Mouse (Mus musculus) heart, embryonic 16.5 days (tissue): ENCODE measurements around the gene 2010109A12Rik. TPM values are rescaled to one million over a fixed set of nuclear protein-coding genes. Genes with fewer than 3 reads are reported as not detected.

Experiments used
- ATAC-seq: fragments of 200-750 bp; cut with Nextera tagmentation; replicated peaks from 2 replicates; pipeline ENCODE4 v1.8.0; 2017; ENCODE audit warnings: moderate number of reproducible peaks; ENCODE audit not compliant: insufficient read depth, low FRiP score; ENCODE audit errors: extremely low read depth
- H3K27ac ChIP-seq: fragments of 300-500 bp; sonication (generic); 2 replicates; pipeline ENCODE4 v1.5.1; 2014; ENCODE audit warnings: mild to moderate bottlenecking, low read length, control low read depth, moderate library complexity
- H3K27me3 ChIP-seq: fragments of 300-500 bp; sonication (generic); 2 replicates; pipeline ENCODE4 v1.6.1; 2014; ENCODE audit warnings: low read length, mixed read lengths; ENCODE audit not compliant: control insufficient read depth, insufficient read depth
- H3K36me3 ChIP-seq: fragments of 300-500 bp; sonication (generic); 2 replicates; pipeline ENCODE4 v1.6.1; 2014; ENCODE audit not compliant: control insufficient read depth, insufficient read depth
- H3K4me1 ChIP-seq: fragments of 300-500 bp; sonication (generic); 2 replicates; pipeline ENCODE4 v1.6.1; 2014; ENCODE audit warnings: low read length, mixed read lengths; ENCODE audit not compliant: control insufficient read depth, insufficient read depth
- H3K4me2 ChIP-seq: fragments of 300-500 bp; sonication (generic); 2 replicates; pipeline ENCODE4 v1.6.1; 2014; ENCODE audit warnings: low read depth, mild to moderate bottlenecking, control low read depth, low read length
- H3K4me3 ChIP-seq: fragments of 300-500 bp; sonication (generic); 2 replicates; pipeline ENCODE4 v1.5.1; 2014; ENCODE audit warnings: mild to moderate bottlenecking, control low read depth, low read length
- H3K9ac ChIP-seq: fragments of 300-500 bp; sonication (generic); 2 replicates; pipeline ENCODE4 v1.6.1; 2014; ENCODE audit warnings: low read length, control low read depth
- H3K9me3 ChIP-seq: fragments of 300-500 bp; sonication (generic); replicated peaks from 2 replicates; pipeline ENCODE4 v1.6.1; 2016; ENCODE audit warnings: low read length; ENCODE audit not compliant: control insufficient read depth
- WGBS: fragments of 180-500 bp; shearing (Covaris S2); extraction: QIAGEN DNeasy Blood & Tissue Kit; methylation state at CpG from one replicate; pipeline ENCODE4 v1.1.7; 2014; 5-methylcytosine and 5-hydroxymethylcytosine counted together
- polyA plus RNA-seq: library from polyadenylated mRNA; unstranded; fragments of >200 nt; fragmentation: Nextera tagmentation; extraction: Ambion mirVana; gene quantifications from 2 replicates; pipeline ENCODE4 v1.2.1, GENCODE M21; 2015

Gene 2010109A12Rik
- polyA plus RNA-seq, 1 experiment from 2014 or later = 2.0 TPM

- Histone ChIP-seq H3K36me3 (peaks cover 33% of the 10 kb centered on the region), H3K9me3 (no peaks in the 10 kb centered on the region), H3K4me2 (no peak overlapping the region), H3K4me1 (no peaks in the 10 kb centered on the region), H3K27ac (no peak overlapping the region), H3K9ac (no peak overlapping the region), H3K4me3 (no peak overlapping the region), H3K27me3 (no peaks in the 10 kb centered on the region)
- no peak for ATAC-seq
- WGBS = 80% methylated on average over 6 of the region's 6 CpGs
Measured at GRCm38 (mm10) chr5:93183311-93183710, 23.0 kb upstream of the 2010109A12Rik start.

GRCm38 (mm10) chr5:93184548-93184947 lies 21.8 kb upstream of the 2010109A12Rik start:
- Histone ChIP-seq H3K4me1 (no peaks in the 10 kb centered on the region), H3K27ac (no peak overlapping the region), H3K9ac (no peak overlapping the region), H3K36me3 (peaks cover 36% of the 10 kb centered on the region), H3K4me3 (no peak overlapping the region), H3K4me2 (no peak overlapping the region), H3K27me3 (no peaks in the 10 kb centered on the region), H3K9me3 (no peaks in the 10 kb centered on the region)
- WGBS = 80% methylated on average over 6 of the region's 6 CpGs
- no peak for ATAC-seq

- peaks cover 2% of the 10 kb centered on the region; the same call in 1 of the 2 replicates for H3K4me1 ChIP-seq
- no peaks in the 10 kb centered on the region for H3K9me3 ChIP-seq
- H3K4me3 ChIP-seq = no peak overlapping the region
- no peak for ATAC-seq
- WGBS = 69% methylated on average over 3 of the region's 3 CpGs
- H3K4me2 ChIP-seq = no peak overlapping the region
- peaks cover 29% of the 10 kb centered on the region for H3K36me3 ChIP-seq
- H3K27me3 ChIP-seq = no peaks in the 10 kb centered on the region
- no peak overlapping the region for H3K9ac ChIP-seq
- H3K27ac ChIP-seq = no peak overlapping the region
Measured at GRCm38 (mm10) chr5:93189607-93190006, 16.7 kb upstream of the 2010109A12Rik start.

GRCm38 (mm10) chr5:93190428-93190827 lies 15.9 kb upstream of the 2010109A12Rik start:
- Histone ChIP-seq H3K4me1 (peaks cover 2% of the 10 kb centered on the region; the same call in 1 of the 2 replicates), H3K27ac (no peak overlapping the region), H3K36me3 (peaks cover 26% of the 10 kb centered on the region), H3K4me3 (no peak overlapping the region), H3K4me2 (no peak overlapping the region), H3K9me3 (no peaks in the 10 kb centered on the region), H3K9ac (no peak overlapping the region), H3K27me3 (no peaks in the 10 kb centered on the region)
- 90% methylated on average over 5 of the region's 5 CpGs for WGBS
- ATAC-seq = no peak

GRCm38 (mm10) chr5:93198232-93198631 lies 8.1 kb upstream of the 2010109A12Rik start:
- ATAC-seq = no peak
- no peaks in the 10 kb centered on the region for H3K9me3 ChIP-seq
- no peaks in the 10 kb centered on the region for H3K27me3 ChIP-seq
- H3K4me1 ChIP-seq = peaks cover 12% of the 10 kb centered on the region
- no peak overlapping the region for H3K4me2 ChIP-seq
- no peak overlapping the region for H3K9ac ChIP-seq
- 80% methylated on average over 3 of the region's 3 CpGs for WGBS
- H3K36me3 ChIP-seq = peaks cover 26% of the 10 kb centered on the region
- no peak overlapping the region for H3K27ac ChIP-seq
- H3K4me3 ChIP-seq = no peak overlapping the region

- H3K9ac ChIP-seq = no peak overlapping the region
- ATAC-seq = no peak
- no peak overlapping the region for H3K4me3 ChIP-seq
- H3K4me1 ChIP-seq = peaks cover 21% of the 10 kb centered on the region
- H3K9me3 ChIP-seq = no peaks in the 10 kb centered on the region
- H3K27me3 ChIP-seq = no peaks in the 10 kb centered on the region
- no peak overlapping the region for H3K4me2 ChIP-seq
- H3K27ac ChIP-seq = no peak overlapping the region
- peaks cover 22% of the 10 kb centered on the region for H3K36me3 ChIP-seq
- 82% methylated on average over 1 of the region's 1 CpGs for WGBS
Measured at GRCm38 (mm10) chr5:93201181-93201580, 5.1 kb upstream of the 2010109A12Rik start.

- Histone ChIP-seq H3K27ac (peak overlapping the region; percentile 91), H3K36me3 (peaks cover 10% of the 10 kb centered on the region), H3K4me1 (peaks cover 16% of the 10 kb centered on the region), H3K9ac (peak overlapping the region; percentile 98), H3K4me3 (peak overlapping the region; percentile 96), H3K4me2 (peak overlapping the region; percentile 92), H3K27me3 (no peaks in the 10 kb centered on the region), H3K9me3 (no peaks in the 10 kb centered on the region)
- ATAC-seq = peak; percentile 67
- WGBS = under 1% methylated on average over 57 of the region's 63 CpGs
Measured at GRCm38 (mm10) chr5:93205371-93206108, 778 bp upstream of the 2010109A12Rik start.

- Histone ChIP-seq H3K4me2 (peak overlapping the region; percentile 71), H3K9ac (peak overlapping the region; percentile 98), H3K27me3 (no peaks in the 10 kb centered on the region), H3K4me3 (peak overlapping the region; percentile 96), H3K9me3 (no peaks in the 10 kb centered on the region), H3K36me3 (peaks cover 2% of the 10 kb centered on the region; the same call in 1 of the 2 replicates), H3K4me1 (peaks cover 16% of the 10 kb centered on the region), H3K27ac (peak overlapping the region; percentile 91)
- ATAC-seq = no peak
- WGBS = 3% methylated on average over 6 of the region's 6 CpGs
Measured at GRCm38 (mm10) chr5:93207006-93207348, 659 bp downstream of the 2010109A12Rik start.

- 64% methylated on average over 1 of the region's 1 CpGs for WGBS
Measured at GRCm38 (mm10) chr5:93207555-93207954, 1.2 kb downstream of the 2010109A12Rik start.

More at GRCm38 (mm10) chr5:93207555-93207954, 1.2 kb downstream of the 2010109A12Rik start:
- no peak for ATAC-seq
- Histone ChIP-seq H3K4me2 (peak overlapping the region; percentile 71), H3K4me1 (peaks cover 16% of the 10 kb centered on the region), H3K27me3 (no peaks in the 10 kb centered on the region), H3K9ac (peak overlapping the region; percentile 98; the same call in 1 of the 2 replicates), H3K9me3 (no peaks in the 10 kb centered on the region), H3K4me3 (no peak overlapping the region), H3K27ac (peak overlapping the region; percentile 51; the same call in 1 of the 2 replicates), H3K36me3 (no peaks in the 10 kb centered on the region)
